In the genomic region with DNA sequence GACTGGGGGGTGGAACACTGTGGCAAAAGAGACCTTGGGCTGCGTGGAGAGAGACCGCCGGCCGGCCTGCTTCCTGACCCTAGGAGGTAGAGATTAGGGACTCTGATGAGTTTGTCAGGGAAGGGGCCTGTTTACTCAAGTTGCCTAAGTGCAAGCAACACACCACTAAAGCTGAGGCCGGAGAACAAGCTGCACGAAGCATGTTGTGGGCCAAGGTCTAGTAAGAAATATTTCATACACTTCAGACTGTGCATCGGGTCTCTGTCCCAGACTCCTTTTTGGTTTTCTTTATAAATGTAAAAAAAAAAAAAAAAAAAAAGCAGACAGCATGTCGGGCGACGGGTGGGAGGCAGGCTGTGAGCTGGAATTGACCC, we compare ENCODE assay signal across 16 mouse cellular contexts.
DNase-seq lines count a peak whose midpoint lies in the region; ATAC-seq lines count a peak whose summit lies in the region.
"Had no signal": no experiment of that assay in that cellular context is flagged by ENCODE, and none has a peak within 500 bp of the region (broad histone marks: within the 10 kb centered on the region; RNA-seq: fewer than 3 reads in every experiment).

No protein-coding gene starts in this region.

- no peaks in the 10 kb centered on the region for H3K36me3 ChIP-seq in forebrain, embryonic 11.5 days (ENCODE audit: control insufficient read depth, insufficient read depth, low read length)
- no peaks in the 10 kb centered on the region for H3K36me3 ChIP-seq in forebrain, embryonic 15.5 days
- H3K36me3 ChIP-seq in midbrain, embryonic 11.5 days (ENCODE audit: control insufficient read depth, insufficient read depth, low read length): no peaks in the 10 kb centered on the region
- H3K36me3 ChIP-seq in midbrain, embryonic 15.5 days (replicated peaks): no peaks in the 10 kb centered on the region
- H3K36me3 ChIP-seq in limb, embryonic 10.5 days: no peaks in the 10 kb centered on the region
- H3K36me3 ChIP-seq: limb, embryonic 13.5 days; liver, embryonic 13.5 days had no signal

- H3K9ac ChIP-seq in forebrain, embryonic 11.5 days (ENCODE audit: low read length): peak overlapping the region; percentile 27; the same call in 1 of the 2 replicates
- no peak overlapping the region for H3K9ac ChIP-seq in forebrain, embryonic 15.5 days (replicated peaks)
- peak overlapping the region; percentile 33 for H3K9ac ChIP-seq in midbrain, embryonic 11.5 days (ENCODE audit: low read length)
- no peak overlapping the region for H3K9ac ChIP-seq in midbrain, embryonic 15.5 days
- H3K9ac ChIP-seq: limb, embryonic 13.5 days; liver, embryonic 13.5 days; lung, embryonic 14.5 days had no signal

- H3K4me3 ChIP-seq in forebrain, embryonic 11.5 days (ENCODE audit: low read depth, low read length): no peak overlapping the region
- no peak overlapping the region for H3K4me3 ChIP-seq in forebrain, embryonic 15.5 days
- no peak overlapping the region for H3K4me3 ChIP-seq in midbrain, embryonic 11.5 days (ENCODE audit: low read depth, low read length)
- no peak overlapping the region for H3K4me3 ChIP-seq in midbrain, embryonic 15.5 days
- no peak overlapping the region for H3K4me3 ChIP-seq in limb, embryonic 10.5 days
- H3K4me3 ChIP-seq: limb, embryonic 13.5 days; liver, embryonic 13.5 days had no signal

- peaks cover 15% of the 10 kb centered on the region for H3K4me1 ChIP-seq in forebrain, embryonic 11.5 days (replicated peaks; ENCODE audit: control insufficient read depth, insufficient read depth, low read length)
- peaks cover 22% of the 10 kb centered on the region for H3K4me1 ChIP-seq in forebrain, embryonic 15.5 days
- peaks cover 32% of the 10 kb centered on the region for H3K4me1 ChIP-seq in midbrain, embryonic 11.5 days (ENCODE audit: control insufficient read depth, insufficient read depth, low read length)
- H3K4me1 ChIP-seq in midbrain, embryonic 15.5 days: peaks cover 33% of the 10 kb centered on the region
- peaks cover 15% of the 10 kb centered on the region for H3K4me1 ChIP-seq in limb, embryonic 10.5 days

- H3K27ac ChIP-seq in forebrain, embryonic 11.5 days (ENCODE audit: low read depth, low read length): no peak overlapping the region
- H3K27ac ChIP-seq in forebrain, embryonic 15.5 days (replicated peaks): no peak overlapping the region
- H3K27ac ChIP-seq in midbrain, embryonic 11.5 days (ENCODE audit: low read depth, low read length): peak overlapping the region; percentile 63
- H3K27ac ChIP-seq in midbrain, embryonic 15.5 days: no peak overlapping the region
- no peak overlapping the region for H3K27ac ChIP-seq in limb, embryonic 10.5 days
- H3K27ac ChIP-seq: limb, embryonic 13.5 days; liver, embryonic 13.5 days; stomach, postnatal 0 days had no signal

- 8% methylated on average over 10 of the region's 10 CpGs for WGBS in forebrain, embryonic 11.5 days
- WGBS in forebrain, embryonic 15.5 days: 33% methylated on average over 10 of the region's 10 CpGs
- WGBS in midbrain, embryonic 11.5 days: 3% methylated on average over 10 of the region's 10 CpGs
- WGBS in midbrain, embryonic 15.5 days: 19% methylated on average over 10 of the region's 10 CpGs
- WGBS in limb, embryonic 10.5 days: 8% methylated on average over 10 of the region's 10 CpGs

- H3K27me3 ChIP-seq in forebrain, embryonic 11.5 days (ENCODE audit: control insufficient read depth, insufficient read depth, low read length): peaks cover 21% of the 10 kb centered on the region
- no peaks in the 10 kb centered on the region; the same call in 1 of the 2 replicates for H3K27me3 ChIP-seq in forebrain, embryonic 15.5 days
- H3K27me3 ChIP-seq in midbrain, embryonic 11.5 days (ENCODE audit: control insufficient read depth, insufficient read depth, low read length): peaks cover 35% of the 10 kb centered on the region
- 0 out of 2 replicates have a peak, but pooled peaks cover 6% of the 10 kb centered on the region for H3K27me3 ChIP-seq in midbrain, embryonic 15.5 days (replicated peaks)
- peaks cover 93% of the 10 kb centered on the region for H3K27me3 ChIP-seq in limb, embryonic 10.5 days (ENCODE audit: low read depth, poor library complexity, severe bottlenecking)

- 0 out of 2 replicates have a peak overlapping the region, but pooled peaks have one; percentile 3 for H3K4me2 ChIP-seq in forebrain, embryonic 11.5 days (ENCODE audit: low read depth, low read length, severe bottlenecking)
- no peak overlapping the region for H3K4me2 ChIP-seq in forebrain, embryonic 15.5 days (replicated peaks)
- H3K4me2 ChIP-seq in midbrain, embryonic 11.5 days: no peak overlapping the region; the same call in 1 of the 2 replicates
- H3K4me2 ChIP-seq in midbrain, embryonic 15.5 days: no peak overlapping the region
- H3K4me2 ChIP-seq: limb, embryonic 13.5 days; liver, embryonic 13.5 days; lung, embryonic 14.5 days had no signal

- no peaks in the 10 kb centered on the region for H3K9me3 ChIP-seq in forebrain, embryonic 11.5 days (ENCODE audit: control insufficient read depth, low read length)
- H3K9me3 ChIP-seq in forebrain, embryonic 15.5 days: no peaks in the 10 kb centered on the region
- H3K9me3 ChIP-seq in midbrain, embryonic 11.5 days (ENCODE audit: control insufficient read depth, low read length): no peaks in the 10 kb centered on the region
- no peaks in the 10 kb centered on the region for H3K9me3 ChIP-seq in midbrain, embryonic 15.5 days
- H3K9me3 ChIP-seq in limb, embryonic 10.5 days (replicated peaks): no peaks in the 10 kb centered on the region
- H3K9me3 ChIP-seq: limb, embryonic 13.5 days; liver, embryonic 13.5 days had no signal

- ATAC-seq in forebrain, embryonic 11.5 days (replicated peaks; ENCODE audit: low FRiP score): no peak
- no peak for ATAC-seq in forebrain, embryonic 15.5 days (replicated peaks)
- no peak for ATAC-seq in midbrain, embryonic 11.5 days (ENCODE audit: low FRiP score)
- no peak for ATAC-seq in midbrain, embryonic 15.5 days (replicated peaks)

- peak; percentile 48 for DNase-seq in forebrain, embryonic 11.5 days (ENCODE audit: low spot score)
- DNase-seq in midbrain, embryonic 11.5 days (ENCODE audit: low spot score, missing footprints): peak; percentile 92
- DNase-seq in limb, embryonic 10.5 days (ENCODE audit: low spot score): peak; percentile 32
- no peak for DNase-seq in B cell, adult 2 months
- no peak for DNase-seq in kidney, postnatal 10 days
- DNase-seq: cerebellum, adult 8-10 months; heart, postnatal 36 days; kidney, adult 8-10 months; kidney, postnatal 4 days; liver, embryonic 13.5 days; lung, embryonic 14.5 days; lung, postnatal 4 days had no signal

Comparison
In these comparisons a context has a peak if more than half of its experiments do, and no peak if none do; other contexts are left out.
1. H3K9ac ChIP-seq: peak in forebrain, embryonic 11.5 days (single experiment) and midbrain, embryonic 11.5 days (single experiment); none in forebrain, embryonic 15.5 days (single experiment) and midbrain, embryonic 15.5 days (single experiment).
2. DNase-seq: peak in forebrain, embryonic 11.5 days (single experiment), midbrain, embryonic 11.5 days (single experiment) and limb, embryonic 10.5 days (single experiment); none in B cell, adult 2 months (0 of 2) and kidney, postnatal 10 days (single experiment).